Mouse (Mus musculus) brain, embryonic 14.5 days (tissue): Measurements from ENCODE around the gene AU015836.

ENCODE experiments used
- CTCF ChIP-seq: fragments of 200-500 bp; IDR thresholded peaks from 2 replicates; pipeline ENCODE4 v1.5.1; 2012; ENCODE audit warnings: inconsistent platforms, mild to moderate bottlenecking, moderate library complexity, borderline replicate concordance; ENCODE audit not compliant: insufficient read depth, insufficient read length; ENCODE audit errors: extremely low read depth
- POLR2A ChIP-seq: fragments of 200-500 bp; IDR thresholded peaks from 2 replicates; pipeline ENCODE4 v1.6.1; 2012; ENCODE audit warnings: mild to moderate bottlenecking, inconsistent platforms, borderline replicate concordance; ENCODE audit not compliant: poor library complexity, insufficient read depth, insufficient read length, severe bottlenecking; ENCODE audit errors: extremely low read depth

- no peak for TF ChIP-seq CTCF
- TF ChIP-seq POLR2A = no peak
Measured at GRCm38 (mm10) chrX:93968444-93968843, at the start of gene AU015836.
